Mouse (Mus musculus): ENCODE results near the gene Nme8.

DNA sequence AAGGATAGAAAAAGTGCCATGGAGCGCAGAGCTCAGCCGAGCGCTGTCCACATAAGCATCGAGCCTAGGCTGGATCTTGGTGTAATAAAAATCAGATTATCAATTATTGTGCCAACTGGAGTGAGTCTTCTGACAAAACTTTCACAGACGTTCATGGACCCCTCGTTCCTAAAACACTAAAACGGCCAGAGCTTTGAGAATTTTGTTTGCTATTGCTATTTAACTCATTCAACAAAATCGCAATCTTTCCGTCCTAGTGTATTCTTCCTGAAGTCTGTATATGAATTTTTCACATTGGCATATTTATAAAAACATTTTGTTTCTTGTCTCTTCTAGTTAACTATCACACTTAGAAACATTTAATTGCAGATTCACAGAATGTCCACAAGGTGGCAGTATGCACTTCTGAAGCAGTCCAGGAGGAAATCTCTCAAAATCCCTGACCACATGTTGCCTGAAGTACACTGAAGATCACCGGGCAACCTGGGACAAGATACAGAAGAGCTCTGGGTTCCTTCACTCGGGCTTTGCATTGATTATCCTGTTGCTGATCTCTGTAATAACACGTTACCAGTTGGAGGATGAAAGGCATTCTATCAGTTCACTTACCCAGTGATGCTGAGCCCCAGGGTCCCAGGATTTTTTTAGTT lies 1.1 kb upstream of the Nme8 start:
- peak; percentile 45; the same call in 1 of the 2 replicates for TF ChIP-seq CTCF (IDR thresholded peaks at IDR 0.05; ENCODE audit: extremely low read depth, insufficient read length, insufficient replicate concordance, low read depth, low read length)
- TF ChIP-seq POLR2A (IDR thresholded peaks at IDR 0.05; ENCODE audit: low read depth, low read length), result no peak
